Mouse (Mus musculus) macrophage (primary cell): ENCODE data around the gene Gm12888. TPM values are rescaled to one million over a fixed set of nuclear protein-coding genes. Genes with fewer than 3 reads are reported as not detected.
"Not testable (repeated sequence)": the region's sequence is repeated elsewhere in the genome, so short reads cannot be mapped to it uniquely, and the experiment has no call there.

Experiments
- H3K27ac ChIP-seq: fragments of 350-480 bp; formaldehyde crosslinking; 2 replicates; pipeline ENCODE4 v1.9.0; 2021
- H3K36me3 ChIP-seq: fragments of 350-480 bp; formaldehyde crosslinking; 2 replicates; pipeline ENCODE4 v1.9.0; 2021; ENCODE audit errors: inconsistent target
- H3K4me3 ChIP-seq: fragments of 350-480 bp; formaldehyde crosslinking; 2 replicates; pipeline ENCODE4 v1.9.0; 2021; ENCODE audit errors: inconsistent target
- H3K79me2 ChIP-seq: fragments of 350-480 bp; formaldehyde crosslinking; 2 replicates; pipeline ENCODE4 v1.9.0; 2021; ENCODE audit errors: inconsistent target
- WGBS: methylation state at CpG from one replicate; pipeline ENCODE4 v1.1.7; 2026; ENCODE audit warnings: inconsistent platforms; ENCODE audit not compliant: missing documents; 5-methylcytosine and 5-hydroxymethylcytosine counted together
- polyA plus RNA-seq: library from polyadenylated mRNA; stranded (reverse); fragments of 250-400 nt; gene quantifications from 3 replicates; pipeline ENCODE4 v1.2.4, GENCODE M21; 2018; ENCODE audit warnings: inconsistent platforms
- total RNA-seq, 78 experiments: library from RNA; depleted of rRNA; stranded (reverse); fragments of 250-400 nt; gene quantifications; 1 replicate in 9 of 78; 2 replicates in 24 of 78; 3 replicates in 43 of 78; 4 replicates in 2 of 78; pipeline ENCODE4 v1.2.4; 2018; ENCODE audit warnings: inconsistent platforms in 56 of 78

Gm12888 gene
- total RNA-seq (2018; cell fraction: chromatin; rRNA removed) = not detected
- total RNA-seq (2018; cell fraction: cytosol; rRNA removed) = not detected
- total RNA-seq (2018; cell fraction: nucleus; rRNA removed) = not detected
- polyA plus RNA-seq = not detected in 3 replicates

- H3K4me3 ChIP-seq, H3K27ac ChIP-seq, H3K79me2 ChIP-seq, H3K36me3 ChIP-seq: not testable (repeated sequence)
- 68% methylated on average over 2 of the region's 5 CpGs for WGBS
Measured at GRCm38 (mm10) chr4:121324817-121325216, at the start of gene Gm12888. Gene Gm12888, minus strand, starts transcription at chr4:121324917.

Other genes starting within 250 kb of the Gm12888 start
- 32.2 to 46.9 TPM (median 39.3 TPM) in 3 replicates for gene Zmpste24, start 226.7 kb downstream of the Gm12888 start, polyA plus RNA-seq
- not detected in 3 replicates for gene Tmco2, start 215.7 kb downstream of the Gm12888 start, polyA plus RNA-seq
- gene Rlf, start 109.8 kb downstream of the Gm12888 start, polyA plus RNA-seq = 7.5 to 9.6 TPM (median 8.1 TPM) in 3 replicates
- not detected in 3 replicates for gene Gm12886, start 98.2 kb upstream of the Gm12888 start, polyA plus RNA-seq